Mouse (Mus musculus) layer of hippocampus, postnatal 25 days (tissue): ENCODE data around the gene Fdxacb1. TPM values are rescaled to one million over a fixed set of nuclear protein-coding genes. Genes with fewer than 3 reads are reported as not detected.

Source experiments
- DNase-seq, 2 experiments: peaks; one replicate each; pipeline ENCODE4 v3.0.0; 2022; ENCODE audit warnings: mixed read lengths in 2 of 2, low spot score in 1 of 2; ENCODE audit errors: extremely low spot score in 1 of 2
- total RNA-seq, 2 experiments: library from RNA; stranded (reverse); gene quantifications; 2 replicates each; pipeline ENCODE4 v1.2.3; 2021

The Fdxacb1 gene
- 1 to 10 TPM; 5.1 to 5.8 TPM for total RNA-seq

DNA sequence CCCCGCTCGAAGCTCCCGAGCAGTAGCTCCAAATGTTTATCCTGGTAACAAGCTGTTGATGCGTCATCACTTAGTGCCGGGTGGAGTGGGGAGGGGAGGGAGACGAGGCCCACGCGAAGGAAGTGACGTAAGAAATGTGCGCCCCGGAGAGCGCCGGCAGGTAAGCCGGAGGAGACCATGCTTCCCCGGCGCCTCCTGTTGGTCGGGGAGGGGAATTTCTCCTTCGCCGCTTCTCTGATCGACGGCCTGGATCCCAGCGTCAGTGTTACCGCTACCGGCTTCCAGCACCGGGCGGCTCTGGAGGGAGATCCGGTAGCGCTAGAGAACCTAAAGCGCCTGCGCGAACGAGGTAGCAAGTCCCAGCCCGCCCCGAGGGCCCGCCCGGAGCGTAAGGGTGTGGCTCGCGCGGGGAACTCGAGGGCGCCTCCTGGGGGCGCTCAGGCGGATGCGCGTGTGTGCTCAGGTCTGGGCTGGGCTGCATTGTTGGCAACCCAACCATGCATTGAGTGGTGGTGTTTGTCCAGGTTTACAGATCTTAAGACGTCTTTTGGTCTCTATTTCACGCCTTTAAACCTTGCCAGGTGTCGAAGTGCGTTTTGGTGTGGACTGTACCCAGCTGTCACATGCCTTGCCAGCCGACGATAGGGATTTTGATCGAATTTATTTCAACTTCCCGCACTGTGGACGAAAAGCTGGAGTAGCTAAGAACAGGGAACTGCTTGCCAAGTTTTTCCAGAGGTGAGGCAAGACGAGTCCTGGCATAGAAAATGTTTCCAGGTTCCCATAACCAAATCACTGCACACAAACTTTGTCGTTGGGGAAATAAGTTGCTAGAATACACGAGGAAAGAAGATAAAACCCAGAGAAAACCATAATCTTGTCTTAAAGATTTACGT lies at the start of gene Fdxacb1:
Fdxacb1 (plus strand) TSS at position 130 of the 896 bp plus-strand sequence.
- DNase-seq = peak; percentile 97 to 99

DNA sequence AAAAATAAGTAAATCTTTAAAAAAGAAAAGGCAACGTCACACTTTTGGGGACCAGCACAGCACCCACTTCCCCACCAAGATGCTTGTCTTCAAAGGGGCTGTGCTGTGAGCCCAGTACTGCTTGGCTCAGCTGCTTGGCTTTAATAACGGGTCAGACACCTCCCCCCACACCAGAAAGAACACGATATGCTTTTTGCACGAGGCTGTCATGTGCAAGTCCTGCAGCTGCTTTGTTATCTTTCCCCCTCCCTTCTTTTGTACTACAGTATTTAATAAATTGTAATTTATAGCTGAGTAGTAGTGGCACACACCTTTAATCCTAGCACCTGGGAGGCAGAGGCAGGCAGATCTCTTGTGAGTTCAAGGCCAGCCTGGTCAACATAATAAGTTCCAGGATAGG lies 49.2 kb upstream of the Fdxacb1 start:
- no peak for DNase-seq

DNA sequence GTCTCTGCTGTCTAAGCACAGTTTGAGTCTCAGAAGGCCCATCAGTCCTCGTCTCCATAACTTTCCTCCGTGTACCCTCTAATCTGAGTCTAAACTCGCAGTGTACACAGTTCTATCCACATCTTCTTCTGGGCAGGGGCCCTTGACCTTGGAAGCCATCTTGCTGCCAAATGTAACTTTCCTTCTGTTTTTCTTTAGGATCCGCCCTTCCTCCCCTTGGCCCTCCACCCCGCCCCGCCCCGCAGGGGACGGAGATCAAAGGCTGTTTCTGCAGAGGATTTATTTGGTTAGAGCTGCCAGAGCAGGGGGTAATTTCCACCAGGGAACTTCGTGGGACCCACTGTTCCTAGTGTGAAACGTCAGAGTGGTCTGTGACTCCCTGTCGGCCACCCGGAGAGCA lies 47.0 kb upstream of the Fdxacb1 start:
- no peak for DNase-seq

DNA sequence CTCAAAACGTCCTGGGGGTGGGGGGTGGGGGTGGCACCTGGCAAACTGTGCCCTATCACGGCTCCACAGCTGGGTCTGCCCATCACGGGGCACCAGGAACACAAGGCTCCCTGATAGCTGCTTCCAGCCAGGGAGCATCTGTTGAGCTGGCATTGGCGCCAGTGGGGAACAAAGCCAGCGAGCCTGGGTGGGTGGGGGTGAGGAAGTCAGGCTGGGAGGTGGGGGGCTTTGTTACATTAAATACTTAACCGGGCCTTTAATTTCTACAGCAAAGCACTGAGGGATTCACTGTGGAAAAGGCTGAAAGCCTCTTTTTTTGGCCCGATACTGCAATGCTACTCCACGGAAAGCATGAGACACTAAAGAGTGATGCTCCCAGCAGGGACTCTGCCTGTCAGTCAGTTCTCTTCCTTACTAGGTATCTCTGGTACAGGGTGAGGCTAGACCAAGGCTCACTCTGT lies 45.6 kb upstream of the Fdxacb1 start:
- no peak for DNase-seq

DNA sequence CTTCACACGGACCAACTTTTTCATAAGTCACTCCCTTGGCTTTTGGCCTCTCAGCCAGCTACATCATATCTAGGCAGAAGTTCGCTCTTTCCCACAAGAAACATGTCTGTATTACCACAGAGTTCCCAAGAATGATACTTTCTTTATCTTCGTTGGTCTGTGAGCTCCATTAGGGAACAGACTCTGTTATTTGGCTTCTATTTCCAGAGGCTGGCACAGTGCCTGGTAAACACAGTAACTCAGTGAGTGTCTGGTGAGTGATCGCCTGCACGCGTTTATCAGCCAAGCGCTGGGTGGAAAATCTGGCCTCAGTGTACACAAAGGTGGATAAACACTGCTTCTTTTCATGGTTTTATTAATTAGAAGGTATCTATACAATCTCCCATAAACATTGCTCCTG lies 44.6 kb upstream of the Fdxacb1 start:
- DNase-seq = peak; percentile 28 to 76

DNA sequence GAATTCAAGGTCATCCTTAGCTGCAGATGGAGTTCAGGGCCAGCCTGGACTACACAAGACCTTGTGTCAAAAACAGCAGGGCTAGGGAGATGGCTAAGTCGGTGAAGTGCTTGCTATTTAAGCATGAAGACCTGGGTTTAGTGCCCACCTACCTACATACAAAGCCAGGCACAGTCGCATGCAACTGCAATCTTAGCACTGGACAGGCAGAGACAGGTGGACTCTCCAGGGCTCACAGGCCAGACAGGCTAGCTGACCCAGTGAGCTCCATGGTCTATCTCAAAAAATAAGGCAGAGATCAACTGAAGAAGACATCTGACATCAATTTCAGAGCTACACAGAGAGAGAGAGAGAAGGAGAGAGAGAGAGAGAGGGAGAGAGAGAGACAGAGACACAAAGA lies 43.9 kb upstream of the Fdxacb1 start:
- DNase-seq = no peak

DNA sequence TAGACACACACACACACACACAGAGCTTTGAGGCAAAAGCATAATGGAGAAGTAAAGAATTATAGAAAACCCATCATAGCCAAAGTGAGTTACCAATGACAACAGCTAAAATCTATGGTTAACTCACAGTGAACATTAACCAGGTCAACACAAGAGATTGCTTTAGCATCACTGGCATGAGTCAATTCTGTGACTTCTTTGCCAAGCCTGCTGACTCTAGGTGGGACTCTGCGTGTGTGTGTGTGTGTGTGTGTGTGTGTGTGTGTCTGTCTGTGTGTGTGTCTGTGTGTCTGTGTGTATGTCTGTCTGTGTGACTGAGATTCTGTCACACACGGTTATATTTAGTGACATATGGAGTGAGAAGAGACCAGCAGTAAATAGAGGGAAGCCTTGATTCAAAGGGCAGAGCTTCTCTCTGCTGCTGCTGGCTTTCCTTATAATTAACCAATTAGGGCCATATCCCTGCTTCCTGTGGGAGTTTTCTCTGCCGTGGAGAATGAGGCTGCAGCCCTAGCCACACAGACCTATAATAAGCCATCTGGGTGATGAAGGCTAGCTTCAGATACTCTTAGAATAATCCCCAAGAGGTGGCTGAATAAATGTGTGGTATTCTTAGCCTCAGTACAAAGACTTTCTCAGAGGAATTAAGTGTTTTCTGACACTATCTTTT lies 43.2 kb upstream of the Fdxacb1 start:
- no peak for DNase-seq

DNA sequence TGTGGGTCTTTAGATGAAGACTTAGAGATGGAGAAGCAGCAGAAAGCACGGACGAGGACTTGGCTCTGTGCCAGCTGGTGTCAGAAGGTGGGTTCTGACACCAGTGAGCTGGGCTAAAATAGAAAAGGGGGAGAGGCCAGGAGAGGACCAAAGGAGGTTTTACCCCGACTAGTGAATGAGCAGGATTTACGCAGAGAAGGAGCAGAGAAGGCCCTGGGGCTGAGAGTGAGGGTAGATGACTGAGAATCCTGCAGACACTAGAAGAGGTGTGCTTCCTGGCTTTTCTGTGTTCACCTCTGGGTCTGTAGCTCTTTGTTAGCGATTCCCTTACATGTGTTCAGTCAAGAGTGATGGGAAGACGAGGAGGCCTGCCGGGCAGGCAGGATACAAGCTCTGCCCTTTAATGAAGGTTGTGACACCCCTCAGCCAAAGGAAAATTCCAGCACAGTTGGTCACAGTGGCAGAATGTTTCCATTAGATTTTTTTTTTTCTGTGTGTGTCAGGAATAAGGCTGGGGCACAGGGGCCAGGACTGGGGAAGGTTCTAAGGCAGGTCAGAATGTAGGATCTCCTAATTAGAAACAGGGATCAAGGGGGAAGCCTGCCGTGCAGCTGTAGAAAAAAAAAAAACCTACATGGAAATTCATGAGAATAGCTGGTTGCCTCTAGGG lies 42.0 kb upstream of the Fdxacb1 start:
- DNase-seq = no peak

DNA sequence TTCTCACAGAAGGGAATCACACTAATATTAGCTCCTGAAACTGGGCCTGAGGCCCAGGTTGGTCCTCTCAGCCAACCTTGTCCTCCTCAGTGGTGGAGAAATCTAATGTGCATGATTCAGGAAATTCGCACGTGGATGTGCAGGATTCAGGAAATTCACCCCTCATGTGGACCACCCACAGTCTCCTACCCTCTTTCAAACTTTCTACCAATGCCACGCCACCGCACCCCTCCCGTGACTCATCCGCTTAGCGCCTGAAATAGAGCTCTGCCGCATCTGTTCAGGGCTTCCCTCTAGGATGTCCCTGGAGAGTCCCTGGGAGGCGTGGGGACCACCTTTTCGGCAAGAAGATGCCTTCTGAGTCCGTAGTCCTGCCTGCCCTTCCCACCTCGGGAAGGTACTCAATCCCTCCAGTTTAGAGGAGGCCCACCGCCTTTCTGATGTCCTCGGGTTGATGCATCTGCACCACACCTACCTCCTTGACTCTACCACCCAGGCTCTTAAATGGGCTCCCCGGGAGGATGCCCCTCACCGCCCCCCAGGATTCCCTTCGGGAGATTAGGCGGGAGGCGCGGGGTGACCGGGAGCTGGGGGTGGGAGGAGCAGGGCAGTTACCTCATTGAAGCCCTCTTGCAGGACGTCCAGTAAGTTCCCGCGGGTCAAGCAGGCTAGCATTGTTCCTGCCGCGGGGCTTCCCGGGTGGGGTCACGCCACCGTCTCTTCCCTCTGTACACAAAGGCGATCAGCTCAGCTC lies 40.7 kb upstream of the Fdxacb1 start:
- DNase-seq = peak; percentile 14 to 26

DNA sequence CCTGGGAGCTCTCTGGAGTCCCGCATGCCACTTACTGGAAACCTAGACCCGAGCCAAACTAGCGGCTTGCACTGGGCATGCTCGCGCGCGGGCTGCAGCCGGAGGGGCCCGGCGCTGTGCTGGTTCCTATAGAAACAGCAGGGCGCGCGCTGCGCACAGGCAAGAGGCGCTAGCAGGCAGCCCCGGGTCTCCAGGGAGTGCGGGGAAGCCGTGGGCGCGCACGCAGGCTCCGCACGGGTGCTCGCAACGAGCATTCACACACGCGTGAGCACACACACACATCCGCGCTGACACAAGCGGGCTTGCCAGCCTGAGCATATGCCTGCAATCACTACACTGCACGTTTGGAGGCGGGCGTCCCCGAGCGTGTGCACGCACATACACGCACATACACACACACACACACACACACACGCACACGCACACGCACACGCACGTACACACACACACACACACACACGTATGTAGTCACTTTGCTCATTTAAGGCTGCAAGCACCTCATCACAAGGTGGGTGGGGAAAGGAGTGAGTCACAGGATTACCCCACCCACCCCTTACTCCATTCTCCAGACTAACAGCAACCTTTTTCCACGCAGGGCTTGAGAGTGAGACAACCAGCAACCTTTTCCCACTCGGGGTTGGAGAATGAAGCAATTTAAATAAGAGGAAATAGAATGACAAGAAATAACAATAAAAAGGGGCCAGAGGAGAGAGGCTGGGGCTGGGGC lies 39.9 kb upstream of the Fdxacb1 start:
- peak; percentile 71 to 75 for DNase-seq

DNA sequence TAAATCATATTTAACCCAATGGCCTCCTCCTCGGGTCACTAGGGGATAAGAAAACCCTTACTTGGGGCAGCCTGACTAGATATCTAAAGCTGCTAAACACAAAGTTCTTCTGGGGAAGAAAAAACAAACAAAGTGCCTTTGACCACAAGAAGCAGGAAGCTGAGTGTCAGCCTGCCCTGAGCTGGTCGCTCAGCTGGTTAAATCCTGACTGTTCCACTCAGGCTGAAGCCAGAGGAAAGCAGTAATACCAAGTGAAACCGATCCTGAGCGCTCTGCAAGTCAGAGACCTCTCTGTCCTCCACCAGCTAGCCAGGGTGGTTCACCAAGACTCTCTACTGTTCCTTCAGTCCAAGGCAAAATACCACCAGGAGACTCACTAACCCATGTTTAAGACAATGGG lies 38.4 kb upstream of the Fdxacb1 start:
- no peak for DNase-seq

DNA sequence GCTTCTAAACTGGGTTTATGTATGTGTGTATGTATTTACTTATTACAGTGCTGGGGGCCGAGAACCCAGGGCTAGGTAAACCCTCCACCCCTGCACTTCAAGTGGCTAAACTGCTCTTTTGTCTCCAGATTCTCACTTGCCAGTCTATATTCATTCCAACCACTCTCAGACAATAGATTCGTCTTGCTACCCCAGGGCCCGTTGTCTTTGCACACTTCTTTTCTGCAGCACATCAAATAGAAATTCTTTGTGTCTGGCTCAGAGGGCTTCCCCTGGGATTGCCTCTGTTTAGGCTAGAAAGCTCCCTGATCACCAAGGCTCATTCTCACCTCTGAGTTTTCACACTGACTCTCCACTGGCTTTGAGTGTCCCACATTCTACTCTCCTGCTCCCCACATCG lies 35.5 kb upstream of the Fdxacb1 start:
- no peak for DNase-seq

DNA sequence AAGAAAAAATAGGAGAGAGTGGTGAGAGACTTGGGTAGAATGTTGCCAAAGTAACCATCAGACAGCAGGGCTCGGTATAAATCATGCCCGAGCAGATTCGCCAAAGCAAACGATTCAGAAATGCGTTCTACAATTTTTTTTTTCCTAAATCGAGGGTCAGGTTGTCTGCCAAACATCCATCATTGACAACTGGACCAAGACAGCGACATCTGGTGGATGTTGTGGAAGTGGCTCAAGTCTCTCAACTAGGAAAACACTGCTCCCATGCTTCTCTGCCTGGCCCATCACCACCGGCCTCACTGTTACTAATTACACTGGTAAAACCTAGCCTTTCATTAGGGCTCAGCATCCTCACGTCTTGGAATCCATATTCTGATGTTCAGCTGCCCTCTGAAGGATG lies 33.0 kb upstream of the Fdxacb1 start:
- DNase-seq = peak in 1 of 2 experiments; percentile 59

DNA sequence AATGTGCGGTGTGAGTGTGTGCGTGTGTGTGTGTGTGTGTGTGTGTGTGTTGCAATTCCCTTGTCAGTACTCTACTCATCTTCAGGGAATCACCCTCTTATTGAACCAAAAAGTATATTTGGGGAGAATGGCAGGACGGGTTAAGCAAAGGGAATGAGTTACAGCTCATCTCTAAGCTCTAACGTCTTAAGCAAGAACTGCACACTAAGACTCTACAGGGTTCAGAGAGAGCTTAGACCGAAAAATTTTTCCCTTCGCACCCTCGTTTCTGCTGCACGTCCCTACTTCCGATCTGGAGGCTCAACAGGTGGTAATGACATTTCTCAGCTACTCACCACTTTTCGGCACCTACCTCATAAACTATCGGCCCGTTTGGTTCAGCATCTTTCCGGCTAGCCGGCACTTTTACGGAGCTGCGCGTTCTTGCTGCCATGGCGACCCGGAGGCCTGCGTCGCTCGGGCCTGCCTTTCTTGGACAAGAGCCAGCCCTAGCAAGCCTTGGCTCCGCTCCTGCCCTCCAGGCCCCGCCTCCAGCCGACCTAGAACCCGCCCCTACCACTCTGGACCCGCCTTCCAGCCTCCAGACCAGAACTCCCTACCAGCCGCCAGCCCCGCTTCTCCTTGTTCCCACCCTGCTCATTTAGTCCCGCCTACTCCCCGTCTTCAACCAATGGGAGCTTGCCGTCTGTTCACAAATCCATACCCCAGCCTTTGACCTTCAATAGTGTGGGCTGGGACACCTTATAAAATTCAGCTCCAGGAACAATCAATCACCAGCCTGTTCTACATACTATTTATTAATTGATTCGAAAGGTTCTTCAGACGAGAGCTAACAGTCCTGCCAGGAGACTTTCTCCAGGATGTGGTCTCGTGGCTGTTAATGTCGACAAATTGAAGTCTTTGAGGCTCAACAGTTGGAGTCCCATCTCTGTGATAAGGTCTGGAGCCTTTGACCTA lies 28.8 kb upstream of the Fdxacb1 start, which contains the start of gene Dixdc1:
Dixdc1 (minus strand) TSS at position 604 of the 957 bp plus-strand sequence.
- peak; percentile 79 to 81 for DNase-seq

DNA sequence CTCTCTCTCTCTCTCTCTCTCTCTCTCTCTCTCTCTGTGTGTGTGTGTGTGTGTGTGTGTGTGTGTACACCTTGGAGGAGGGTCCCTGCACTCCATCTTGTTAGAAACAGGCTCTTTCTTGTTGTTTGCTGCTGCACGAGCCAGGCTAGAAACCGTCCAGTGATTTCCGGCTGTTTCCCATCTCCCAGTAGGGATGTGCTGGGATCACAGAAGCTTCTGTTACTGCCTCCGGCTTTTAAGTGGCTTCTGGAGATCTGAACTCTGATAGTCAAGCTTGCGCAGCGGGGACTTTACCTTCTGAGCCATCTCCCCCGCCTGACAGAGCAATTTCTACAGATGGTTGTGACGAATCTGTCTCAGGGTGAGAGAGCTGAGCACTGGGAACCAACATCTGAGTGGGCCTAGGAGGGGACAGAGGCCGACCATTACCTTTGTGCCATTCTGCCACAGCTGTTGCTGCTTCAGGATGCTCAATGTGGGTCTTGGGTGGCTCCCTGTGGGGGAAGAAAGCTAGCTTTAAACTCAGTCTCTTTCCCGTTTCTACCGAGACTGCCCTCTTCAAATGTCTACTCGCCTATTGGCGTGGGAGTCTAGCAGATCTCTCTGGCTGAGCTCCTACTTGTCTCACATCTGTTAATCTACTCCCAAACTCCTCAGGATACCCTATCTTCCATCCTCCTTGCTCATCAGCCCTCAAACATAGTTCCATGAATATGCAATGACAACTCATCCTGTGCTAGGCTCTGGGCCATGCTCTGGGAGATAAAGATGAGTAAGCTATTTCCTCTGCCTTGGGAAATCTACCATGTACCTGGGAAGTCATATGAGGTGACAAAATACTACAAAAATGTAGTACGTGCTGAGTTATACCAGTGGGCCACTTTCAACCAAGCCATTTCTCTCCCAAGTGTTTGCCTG lies 26.9 kb upstream of the Fdxacb1 start:
- DNase-seq = no peak

DNA sequence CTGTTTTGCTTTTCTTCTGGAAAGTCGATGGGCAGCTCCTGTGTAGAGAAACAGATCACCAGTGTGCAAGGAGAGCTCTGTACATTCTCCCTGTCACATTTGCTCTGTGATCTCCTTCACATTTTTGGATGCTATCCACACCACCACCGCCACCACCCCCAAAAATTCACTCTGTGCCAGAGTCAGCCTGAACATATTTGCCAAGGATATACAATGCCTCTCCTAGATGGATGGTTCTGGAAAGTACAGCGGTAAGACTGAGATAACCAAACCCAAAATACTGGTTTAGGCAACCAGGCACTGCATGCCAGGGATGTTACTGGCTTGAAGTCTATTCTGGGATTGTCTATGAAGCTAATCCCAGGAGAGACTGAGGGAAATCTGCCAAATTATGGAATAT lies 25.8 kb upstream of the Fdxacb1 start:
- DNase-seq = no peak

DNA sequence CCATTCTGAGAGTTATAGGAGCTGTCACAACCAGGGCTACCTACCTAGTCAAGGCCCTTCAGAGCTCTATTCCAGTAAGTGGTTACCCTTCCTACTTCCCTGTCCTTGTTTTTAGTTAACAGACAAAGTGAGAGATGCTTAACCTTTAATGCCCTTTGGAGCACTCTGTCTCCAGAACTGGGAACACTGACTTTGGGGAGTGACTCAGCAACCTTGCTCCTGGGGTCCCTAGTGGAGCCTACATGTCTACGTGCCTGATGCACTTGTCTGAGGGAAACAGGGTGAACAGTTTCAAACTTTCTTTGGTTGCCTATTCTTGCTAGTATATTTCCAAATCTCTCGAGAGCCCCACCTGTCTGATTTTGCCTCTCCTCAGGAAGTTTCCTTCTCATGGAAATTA lies 25.3 kb upstream of the Fdxacb1 start:
- DNase-seq = no peak

DNA sequence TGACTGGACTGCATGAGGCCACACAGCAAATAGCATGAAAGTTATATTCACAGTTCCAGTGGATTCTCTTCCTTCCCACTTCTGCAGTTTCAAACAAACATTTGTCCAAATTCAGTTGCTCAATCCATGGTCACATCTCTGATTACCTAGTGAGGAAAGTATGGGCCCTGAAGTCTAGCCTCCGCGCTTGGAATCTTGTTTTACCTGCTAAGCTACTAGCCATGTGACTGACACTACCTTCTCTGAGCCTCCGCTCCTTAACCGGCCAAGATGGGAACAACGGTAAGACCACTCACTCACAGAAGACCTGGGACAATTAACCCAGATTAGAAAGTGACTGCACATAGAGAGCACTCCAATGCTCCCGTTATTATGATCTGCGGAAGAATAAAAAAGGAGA lies 22.2 kb upstream of the Fdxacb1 start:
- DNase-seq = no peak
